Mouse (Mus musculus) embryo, embryonic 11.5 days (tissue): ENCODE data around the gene Cnga3.
A peak's percentile ranks its signal among the peaks of the same experiment; 100 is the strongest.

Experiments
- DNase-seq: peaks from one replicate; pipeline ENCODE4 v3.0.0-alpha.2; 2012; ENCODE audit warnings: low read depth, low spot score

The Cnga3 gene

GRCm38 (mm10) chr1:37286556-37286955 is 72.3 kb downstream of the Cnga3 start:
- no peak for DNase-seq

GRCm38 (mm10) chr1:37287748-37288147 is 73.5 kb downstream of the Cnga3 start:
- no peak for DNase-seq

GRCm38 (mm10) chr1:37288181-37288935 is 74.1 kb downstream of the Cnga3 start:
- DNase-seq: no peak

- no peak for DNase-seq
These were observed 74.7 kb downstream of the Cnga3 start for GRCm38 (mm10) chr1:37288941-37289340.

- DNase-seq: no peak
These were observed 82.2 kb downstream of the Cnga3 start for GRCm38 (mm10) chr1:37296414-37296813.

- no peak for DNase-seq
These were observed 84.7 kb downstream of the Cnga3 start for GRCm38 (mm10) chr1:37298904-37299303.

- DNase-seq: peak; percentile 89
These were observed 85.6 kb downstream of the Cnga3 start, which contains the start of gene Inpp4a for GRCm38 (mm10) chr1:37299540-37300491. TSS of gene Inpp4a (plus strand) at chr1:37299865.

GRCm38 (mm10) chr1:37300650-37301049 is 86.4 kb downstream of the Cnga3 start:
- no peak for DNase-seq

GRCm38 (mm10) chr1:37302801-37303200 is 88.6 kb downstream of the Cnga3 start:
- no peak for DNase-seq

GRCm38 (mm10) chr1:37305691-37306287 is 91.6 kb downstream of the Cnga3 start:
- DNase-seq: no peak

- no peak for DNase-seq
These were observed 93.4 kb downstream of the Cnga3 start for GRCm38 (mm10) chr1:37307586-37307985.

GRCm38 (mm10) chr1:37308021-37308742 is 93.9 kb downstream of the Cnga3 start:
- DNase-seq: no peak

GRCm38 (mm10) chr1:37308743-37309100 is 94.5 kb downstream of the Cnga3 start:
- DNase-seq: no peak

GRCm38 (mm10) chr1:37309939-37310515 is 95.8 kb downstream of the Cnga3 start:
- DNase-seq: no peak
